Mouse (Mus musculus) liver, postnatal 0 days (tissue): ENCODE measurements around the gene Zfp865. TPM values are rescaled to one million over a fixed set of nuclear protein-coding genes. Genes with fewer than 3 reads are reported as not detected.
A peak's percentile ranks its signal among the peaks of the same experiment; 100 is the strongest.

ENCODE experiments used
- ATAC-seq: fragments of 200-750 bp; cut with Nextera tagmentation; 2 replicates; pipeline ENCODE4 v1.8.0; 2017; ENCODE audit warnings: mild to moderate bottlenecking, moderate library complexity
- DNase-seq: peaks from one replicate; pipeline ENCODE4 v3.0.0-alpha.2; 2016
- H3K27ac ChIP-seq: fragments of 300-500 bp; sonication (generic); 2 replicates; pipeline ENCODE4 v1.5.1; 2014; ENCODE audit warnings: antibody characterized with exemption, moderate library complexity, mild to moderate bottlenecking, low read depth
- H3K27me3 ChIP-seq: fragments of 300-500 bp; sonication (generic); 2 replicates; pipeline ENCODE4 v1.6.1; 2014; ENCODE audit warnings: low read length, control low read depth, mixed read lengths; ENCODE audit not compliant: insufficient read depth
- H3K36me3 ChIP-seq: fragments of 300-500 bp; sonication (generic); replicated peaks from 2 replicates; pipeline ENCODE4 v1.6.1; 2014; ENCODE audit warnings: mild to moderate bottlenecking, control low read depth, low read length, moderate library complexity, mixed read lengths; ENCODE audit not compliant: insufficient read depth
- H3K4me1 ChIP-seq: fragments of 300-500 bp; sonication (generic); 2 replicates; pipeline ENCODE4 v1.6.1; 2014; ENCODE audit warnings: antibody characterized with exemption, mild to moderate bottlenecking, control low read depth; ENCODE audit not compliant: insufficient read depth
- H3K4me2 ChIP-seq: fragments of 300-500 bp; sonication (generic); 2 replicates; pipeline ENCODE4 v1.6.1; 2014; ENCODE audit warnings: low read depth, mild to moderate bottlenecking, low read length, moderate library complexity, mixed read lengths
- H3K4me3 ChIP-seq: fragments of 300-500 bp; sonication (generic); 2 replicates; pipeline ENCODE4 v1.5.1; 2014; ENCODE audit warnings: low read depth, low read length
- H3K9ac ChIP-seq: fragments of 300-500 bp; sonication (generic); replicated peaks from 2 replicates; pipeline ENCODE4 v1.6.1; 2014; ENCODE audit warnings: mild to moderate bottlenecking, moderate library complexity
- H3K9me3 ChIP-seq: fragments of 300-500 bp; sonication (generic); 2 replicates; pipeline ENCODE4 v1.6.1; 2016; ENCODE audit warnings: mild to moderate bottlenecking, control low read depth, low read length, mixed read lengths
- CTCF ChIP-seq: sonication (generic); IDR thresholded peaks from 2 replicates; pipeline ENCODE4 v1.5.1; 2016; ENCODE audit warnings: antibody characterized with exemption, low read depth
- EP300 ChIP-seq: IDR thresholded peaks from 2 replicates; pipeline ENCODE4 v1.6.1; 2016; ENCODE audit warnings: antibody characterized with exemption, low read depth, mild to moderate bottlenecking
- WGBS: fragments of 180-500 bp; shearing (Covaris S2); extraction: QIAGEN DNeasy Blood & Tissue Kit; methylation state at CpG from one replicate; pipeline ENCODE4 v1.1.7; 2014; ENCODE audit not compliant: insufficient replicate concordance; 5-methylcytosine and 5-hydroxymethylcytosine counted together
- polyA plus RNA-seq: library from polyadenylated mRNA; unstranded; fragments of >200 nt; fragmentation: Nextera tagmentation; extraction: Ambion mirVana; gene quantifications from 2 replicates; pipeline ENCODE4 v1.2.1, GENCODE M21; 2015

The Zfp865 gene
- polyA plus RNA-seq, 1 experiment from 2014 or later = 1.3 TPM

DNA sequence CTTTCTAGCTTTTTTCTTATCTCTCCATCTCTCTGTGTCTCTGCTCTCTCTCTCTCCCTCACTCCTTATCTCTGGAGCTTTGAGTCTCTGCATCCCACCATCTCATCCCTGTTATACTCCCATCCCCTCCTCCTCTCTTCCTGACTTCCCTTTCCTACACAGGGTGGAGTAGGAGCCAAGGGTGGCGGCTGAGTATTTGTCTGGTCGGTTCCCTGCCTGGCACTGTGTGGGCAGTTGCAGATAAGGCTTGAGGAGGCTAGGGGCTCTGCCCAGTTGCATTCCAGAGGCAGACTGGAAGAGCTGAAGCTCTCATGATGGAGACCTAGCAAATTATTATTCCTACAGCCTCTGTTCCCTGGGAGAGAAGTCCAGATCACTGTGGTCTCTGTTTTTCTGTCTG, 31.9 kb upstream of the Zfp865 start:
- no peak overlapping the region for H3K9ac ChIP-seq
- no peak overlapping the region for H3K4me2 ChIP-seq
- H3K36me3 ChIP-seq = no peaks in the 10 kb centered on the region
- no peaks in the 10 kb centered on the region for H3K27me3 ChIP-seq
- no peaks in the 10 kb centered on the region for H3K9me3 ChIP-seq
- 43% methylated on average over 2 of the region's 2 CpGs for WGBS
- no peak overlapping the region for H3K27ac ChIP-seq
- H3K4me3 ChIP-seq = no peak overlapping the region
- TF ChIP-seq EP300 (no peak), CTCF (no peak)
- no peak for ATAC-seq
- no peak for DNase-seq
- H3K4me1 ChIP-seq = no peaks in the 10 kb centered on the region

DNA sequence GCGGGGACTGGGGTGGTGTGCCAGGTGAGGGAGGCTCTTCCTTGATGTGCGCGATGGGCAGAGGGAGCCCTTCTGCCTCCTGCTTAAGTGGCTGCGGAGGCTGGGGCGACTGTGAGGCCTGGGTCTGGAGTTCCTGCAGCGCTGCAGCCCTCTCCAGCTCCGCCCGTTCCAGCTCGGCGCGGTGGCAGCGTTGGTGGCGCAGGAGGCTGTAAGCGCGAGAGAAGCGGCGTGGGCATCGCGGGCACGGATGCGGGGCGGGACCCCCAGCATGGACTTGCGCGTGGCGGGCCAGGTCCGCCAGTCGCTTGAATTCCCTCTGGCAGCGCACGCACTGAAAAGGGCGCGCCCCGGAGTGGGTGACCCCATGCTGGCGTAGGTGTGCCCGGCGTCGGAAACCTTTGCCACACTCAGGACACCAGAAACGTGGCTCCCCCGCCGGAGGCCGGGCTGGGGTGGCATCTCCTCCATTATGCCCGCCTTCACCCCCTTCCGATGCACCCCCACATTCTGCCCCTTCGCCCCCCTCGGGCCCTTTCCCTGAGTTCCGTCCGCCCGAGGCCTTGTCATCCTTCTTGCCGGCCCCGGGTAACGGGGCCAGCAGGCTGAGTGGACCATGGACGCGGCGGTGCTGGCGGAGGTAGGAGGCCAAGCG, 26.7 kb upstream of the Zfp865 start:
- 73% methylated on average over 49 of the region's 55 CpGs for WGBS
- TF ChIP-seq CTCF = no peak
- TF ChIP-seq EP300 = no peak
- Histone ChIP-seq H3K27ac (no peak overlapping the region), H3K9ac (no peak overlapping the region), H3K4me1 (peaks cover 14% of the 10 kb centered on the region; the same call in 1 of the 2 replicates), H3K9me3 (no peaks in the 10 kb centered on the region), H3K36me3 (no peaks in the 10 kb centered on the region), H3K27me3 (no peaks in the 10 kb centered on the region), H3K4me2 (no peak overlapping the region), H3K4me3 (no peak overlapping the region)
- no peak for ATAC-seq
- no peak for DNase-seq

- Histone ChIP-seq H3K36me3 (no peaks in the 10 kb centered on the region), H3K27ac (no peak overlapping the region), H3K9me3 (no peaks in the 10 kb centered on the region), H3K4me3 (no peak overlapping the region), H3K27me3 (no peaks in the 10 kb centered on the region), H3K9ac (no peak overlapping the region), H3K4me2 (no peak overlapping the region), H3K4me1 (peaks cover 14% of the 10 kb centered on the region; the same call in 1 of the 2 replicates)
- DNase-seq (no peak), ATAC-seq (no peak)
- 70% methylated on average over 59 of the region's 59 CpGs for WGBS
- TF ChIP-seq EP300 = no peak
Measured at GRCm38 (mm10) chr7:4993999-4994788, 26.0 kb upstream of the Zfp865 start.

DNA sequence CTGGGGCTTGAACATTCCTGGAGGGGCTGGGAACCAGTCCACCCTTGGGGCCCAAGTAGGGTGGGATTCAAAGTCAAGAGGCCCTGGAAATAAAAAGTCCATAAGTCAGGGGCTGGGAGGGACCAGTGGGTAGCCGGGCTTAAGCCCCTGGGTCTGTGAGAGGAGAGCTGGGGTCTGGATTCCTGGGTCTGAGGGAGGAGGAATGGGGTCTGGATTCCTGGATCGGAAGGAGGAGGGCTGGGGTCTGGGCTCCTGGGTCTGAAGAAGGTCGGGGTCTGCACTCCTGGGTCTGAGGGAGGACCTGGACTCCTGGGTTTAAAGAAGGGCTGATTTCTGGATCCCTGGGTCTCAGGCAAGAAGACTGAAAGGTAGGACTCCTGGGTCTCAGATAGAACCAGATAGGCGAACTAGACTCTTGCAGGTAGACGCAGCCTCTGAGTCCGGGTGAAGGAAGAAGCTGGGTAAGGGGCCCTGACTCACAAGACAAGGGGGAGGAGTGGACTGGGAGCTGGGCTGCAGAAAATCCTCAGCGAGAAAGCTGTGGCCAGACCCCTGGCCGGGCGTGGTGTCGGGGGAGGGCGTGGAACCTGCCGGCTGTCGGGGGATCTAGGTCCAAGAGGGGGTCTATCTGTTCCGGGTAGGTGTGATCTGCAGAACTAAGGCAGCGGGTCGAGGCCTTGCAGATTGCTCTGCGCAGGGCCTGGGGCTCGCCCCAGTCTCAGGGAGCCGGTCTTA, 24.7 kb upstream of the Zfp865 start:
- Histone ChIP-seq H3K9ac (peak overlapping the region; percentile 76), H3K4me1 (peaks cover 14% of the 10 kb centered on the region; the same call in 1 of the 2 replicates), H3K4me3 (peak overlapping the region; percentile 65), H3K9me3 (no peaks in the 10 kb centered on the region), H3K27me3 (no peaks in the 10 kb centered on the region), H3K4me2 (peak overlapping the region; percentile 78), H3K36me3 (no peaks in the 10 kb centered on the region), H3K27ac (no peak overlapping the region)
- TF ChIP-seq EP300 = no peak
- no peak for TF ChIP-seq CTCF
- 8% methylated on average over 19 of the region's 19 CpGs for WGBS
- ATAC-seq (peak; percentile 24), DNase-seq (no peak)

DNA sequence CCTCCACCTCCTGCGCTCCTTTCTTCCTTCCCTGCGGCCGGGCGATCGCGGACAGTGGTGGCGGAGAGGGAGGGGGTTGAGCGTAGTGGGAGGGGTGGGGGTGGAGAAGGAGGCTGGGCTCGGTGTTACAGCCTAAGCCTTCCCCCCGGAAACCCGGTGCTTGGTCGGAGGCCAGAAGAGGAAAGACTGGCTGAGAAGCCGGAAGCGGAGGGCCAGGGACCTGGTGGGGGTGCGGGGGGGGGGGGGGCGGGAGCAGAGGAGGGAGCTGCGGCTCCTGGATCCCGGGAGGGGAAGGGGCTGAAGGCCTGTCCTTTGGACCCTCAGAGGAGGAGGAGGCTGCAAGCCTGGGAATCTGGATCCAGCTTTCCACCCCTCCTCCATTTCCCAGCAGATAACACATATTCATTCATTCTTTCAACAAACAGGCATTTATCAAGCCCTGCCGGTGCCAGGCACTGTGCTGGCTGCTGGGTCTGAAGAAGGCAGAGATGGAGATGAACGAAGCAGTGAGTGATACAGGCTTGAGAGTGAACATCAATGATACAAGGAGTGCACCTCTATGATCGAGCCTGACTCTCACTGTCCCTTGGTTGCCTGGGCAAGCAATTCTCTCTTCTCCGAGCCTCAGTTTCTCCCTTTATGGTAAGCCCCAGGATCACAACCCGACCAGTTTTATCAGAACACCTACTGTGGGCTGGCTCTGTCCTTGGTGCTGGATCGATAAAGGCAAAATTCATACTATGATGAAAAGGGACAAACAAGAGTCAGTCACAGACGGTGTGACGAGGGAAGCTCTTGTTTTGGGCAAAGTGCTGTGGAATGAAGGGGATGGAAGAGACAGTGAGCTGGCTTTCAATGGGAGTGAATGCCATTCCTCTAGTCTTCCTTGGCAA, 23.9 kb upstream of the Zfp865 start, which contains the start of gene Zfp579:
Zfp579 (minus strand) TSS at position 156 of the 893 bp plus-strand sequence.
- Histone ChIP-seq H3K4me3 (peak within 1 kb of the TSS; percentile 65), H3K4me2 (peak within 1 kb of the TSS; percentile 78), H3K27me3 (no peaks in the 10 kb centered on the region), H3K9ac (peak within 1 kb of the TSS; percentile 76), H3K27ac (0 out of 2 replicates have a peak within 1 kb of the TSS, but pooled peaks have one; percentile 6), H3K4me1 (peaks cover 14% of the 10 kb centered on the region; the same call in 1 of the 2 replicates), H3K9me3 (no peaks in the 10 kb centered on the region), H3K36me3 (no peaks in the 10 kb centered on the region)
- ATAC-seq = peak; percentile 92
- peak; percentile 89 for DNase-seq
- 9% methylated on average over 15 of the region's 26 CpGs for WGBS
- no peak for TF ChIP-seq CTCF
- TF ChIP-seq EP300 = no peak
